Comparison of ENCODE assay signal across 7 mouse cellular contexts in genomic region chr17:6547937-6548336, GRCm38 (mm10). TPM values are rescaled to one million over a fixed set of nuclear protein-coding genes. Genes with fewer than 3 reads are reported as not detected.
DNase-seq lines count a peak whose midpoint lies in the region; ATAC-seq lines count a peak whose summit lies in the region.
"Not testable (repeated sequence)": the region's sequence is repeated elsewhere in the genome, so short reads cannot be mapped to it uniquely, and the experiment has no call there.

No protein-coding gene starts in this region.

- H3K27ac ChIP-seq in embryonic facial prominence, embryonic 14.5 days (replicated peaks; ENCODE audit: low read depth, low read length); forebrain, embryonic 15.5 days (replicated peaks); heart, embryonic 12.5 days (ENCODE audit: poor library complexity, severe bottlenecking); hindbrain, embryonic 12.5 days; lung, embryonic 16.5 days (ENCODE audit: low read length); midbrain, embryonic 15.5 days; neural tube, embryonic 13.5 days (replicated peaks): not testable (repeated sequence)

- not testable (repeated sequence) for H3K27me3 ChIP-seq in embryonic facial prominence, embryonic 14.5 days (replicated peaks; ENCODE audit: control insufficient read depth, insufficient read depth, low read length); forebrain, embryonic 15.5 days; heart, embryonic 12.5 days (replicated peaks); hindbrain, embryonic 12.5 days; lung, embryonic 16.5 days (ENCODE audit: control insufficient read depth, insufficient read depth, low read depth, low read length); midbrain, embryonic 15.5 days (replicated peaks); neural tube, embryonic 13.5 days

- not testable (repeated sequence) for H3K36me3 ChIP-seq in embryonic facial prominence, embryonic 14.5 days (ENCODE audit: control insufficient read depth, insufficient read depth, low read length); forebrain, embryonic 15.5 days; heart, embryonic 12.5 days; hindbrain, embryonic 12.5 days; lung, embryonic 16.5 days (ENCODE audit: control insufficient read depth, insufficient read depth, low read length); midbrain, embryonic 15.5 days (replicated peaks); neural tube, embryonic 13.5 days

- WGBS in embryonic facial prominence, embryonic 14.5 days, result no CpG with 5 or more reads among the region's 6 CpGs
- WGBS in forebrain, embryonic 15.5 days, result no CpG with 5 or more reads among the region's 6 CpGs
- WGBS in heart, embryonic 12.5 days, result no CpG with 5 or more reads among the region's 6 CpGs
- no CpG with 5 or more reads among the region's 6 CpGs for WGBS in hindbrain, embryonic 12.5 days
- no CpG with 5 or more reads among the region's 6 CpGs for WGBS in lung, embryonic 16.5 days
- no CpG with 5 or more reads among the region's 6 CpGs for WGBS in midbrain, embryonic 15.5 days
- no CpG with 5 or more reads among the region's 6 CpGs for WGBS in neural tube, embryonic 13.5 days

- ATAC-seq in embryonic facial prominence, embryonic 14.5 days (ENCODE audit: low read depth), result peak; percentile 35
- peak; percentile 47 for ATAC-seq in forebrain, embryonic 15.5 days (replicated peaks)
- 0 out of 2 replicates have a peak, but pooled peaks have one; percentile 33 for ATAC-seq in heart, embryonic 12.5 days (ENCODE audit: insufficient number of reproducible peaks, low FRiP score)
- peak; percentile 27 for ATAC-seq in hindbrain, embryonic 12.5 days (ENCODE audit: low FRiP score)
- ATAC-seq in lung, embryonic 16.5 days (ENCODE audit: low read depth), result 0 out of 2 replicates have a peak, but pooled peaks have one; percentile 7
- 0 out of 2 replicates have a peak, but pooled peaks have one; percentile 48 for ATAC-seq in midbrain, embryonic 15.5 days (replicated peaks)
- peak; percentile 51 for ATAC-seq in neural tube, embryonic 13.5 days (ENCODE audit: low read depth)

- H3K4me3 ChIP-seq in embryonic facial prominence, embryonic 14.5 days (ENCODE audit: low read depth, low read length); forebrain, embryonic 15.5 days; heart, embryonic 12.5 days; hindbrain, embryonic 12.5 days; lung, embryonic 16.5 days (ENCODE audit: low read length); midbrain, embryonic 15.5 days; neural tube, embryonic 13.5 days: not testable (repeated sequence)

- not testable (repeated sequence) for H3K9ac ChIP-seq in embryonic facial prominence, embryonic 14.5 days (ENCODE audit: low read depth, low read length); forebrain, embryonic 15.5 days (replicated peaks); heart, embryonic 12.5 days; hindbrain, embryonic 12.5 days; lung, embryonic 16.5 days (ENCODE audit: low read length); midbrain, embryonic 15.5 days; neural tube, embryonic 13.5 days

- not testable (repeated sequence) for H3K4me2 ChIP-seq in embryonic facial prominence, embryonic 14.5 days (ENCODE audit: low read depth, low read length); forebrain, embryonic 15.5 days (replicated peaks); heart, embryonic 12.5 days; hindbrain, embryonic 12.5 days (replicated peaks); lung, embryonic 16.5 days (ENCODE audit: low read depth, low read length); midbrain, embryonic 15.5 days; neural tube, embryonic 13.5 days

- not testable (repeated sequence) for H3K9me3 ChIP-seq in embryonic facial prominence, embryonic 14.5 days (ENCODE audit: control insufficient read depth, low read length); forebrain, embryonic 15.5 days; heart, embryonic 12.5 days (replicated peaks); hindbrain, embryonic 12.5 days (replicated peaks); lung, embryonic 16.5 days (ENCODE audit: control insufficient read depth, low read length); midbrain, embryonic 15.5 days; neural tube, embryonic 13.5 days

- DNase-seq in embryonic facial prominence, embryonic 14.5 days (ENCODE audit: low spot score), result not testable (repeated sequence)

- not testable (repeated sequence) for H3K4me1 ChIP-seq in embryonic facial prominence, embryonic 14.5 days (ENCODE audit: control insufficient read depth, insufficient read depth, low read length); forebrain, embryonic 15.5 days; heart, embryonic 12.5 days (replicated peaks); hindbrain, embryonic 12.5 days; lung, embryonic 16.5 days (replicated peaks; ENCODE audit: control insufficient read depth, insufficient read depth, low read length); midbrain, embryonic 15.5 days; neural tube, embryonic 13.5 days (replicated peaks)

RNA-seq across cellular contexts. Expression of gene Dynlt1c, which starts 53.5 kb away (rescaled TPM):
- 24.1 and 25.6 TPM in 2 replicates for polyA plus RNA-seq in embryonic facial prominence, embryonic 14.5 days (2014; fragmentation: Nextera tagmentation; extraction: Ambion mirVana)
- 59.5 and 74.6 TPM in 2 replicates for polyA plus RNA-seq in forebrain, embryonic 15.5 days (2015; fragmentation: Nextera tagmentation; extraction: Ambion mirVana)
- 18.5 and 22.4 TPM in 2 replicates for polyA plus RNA-seq in heart, embryonic 12.5 days (2016; fragmentation: Nextera tagmentation; extraction: Ambion mirVana)
- 56.8 and 70.8 TPM in 2 replicates for polyA plus RNA-seq in hindbrain, embryonic 12.5 days (2016; fragmentation: Nextera tagmentation; extraction: Ambion mirVana)
- polyA plus RNA-seq in lung, embryonic 16.5 days (2015; fragmentation: Nextera tagmentation; extraction: Ambion mirVana), result 36.8 and 46.7 TPM in 2 replicates
- 76.4 and 84.8 TPM in 2 replicates for polyA plus RNA-seq in midbrain, embryonic 15.5 days (2015; fragmentation: Nextera tagmentation; extraction: Ambion mirVana)
- 80.0 and 85.0 TPM in 2 replicates for polyA plus RNA-seq in neural tube, embryonic 13.5 days (2015; fragmentation: Nextera tagmentation; extraction: Ambion mirVana)
